Mouse (Mus musculus) gastrocnemius, postnatal 14 days (tissue): ENCODE data around the gene Selenom. TPM values are rescaled to one million over a fixed set of nuclear protein-coding genes. Genes with fewer than 3 reads are reported as not detected.

Source experiments
- DNase-seq: peaks from one replicate; pipeline ENCODE4 v3.0.0; 2021; ENCODE audit warnings: mixed read lengths
- intact Hi-C: fragments of 180-260 bp; cut with DNase I; formaldehyde crosslinking; loops from one replicate; pipeline ENCODE4 v1.15.1; 2025; ENCODE audit warnings: low total_unique reads
- total RNA-seq, 2 experiments: library from RNA; stranded (reverse); gene quantifications; 2 replicates each; pipeline ENCODE4 v1.2.3; 2021

The Selenom gene
- total RNA-seq, 2 experiments from 2014 or later, result 27.5 to 38.5 TPM

GRCm38 (mm10) chr11:3541932-3542331 is 27.4 kb downstream of the Selenom start:
- intact Hi-C loops, result no loop called here

GRCm38 (mm10) chr11:3543001-3543400 is 28.5 kb downstream of the Selenom start:
- intact Hi-C loops, result no loop called here
- DNase-seq, result peak; percentile 91

More at GRCm38 (mm10) chr11:3541932-3542331, 27.4 kb downstream of the Selenom start:
- DNase-seq, result no peak

- DNase-seq, result no peak
- intact Hi-C loops, result no loop called here
Observed at GRCm38 (mm10) chr11:3544409-3544808, 29.9 kb downstream of the Selenom start.

GRCm38 (mm10) chr11:3545531-3546241 is 31.2 kb downstream of the Selenom start:
- no peak for DNase-seq
- intact Hi-C loops, result no loop called here

- DNase-seq, result no peak
- intact Hi-C loops, result no loop called here
Observed at GRCm38 (mm10) chr11:3546242-3546562, 31.7 kb downstream of the Selenom start.

- intact Hi-C loops, result no loop called here
- DNase-seq, result no peak
Observed at GRCm38 (mm10) chr11:3547047-3547446, 32.6 kb downstream of the Selenom start.

GRCm38 (mm10) chr11:3547969-3548368 is 33.5 kb downstream of the Selenom start:
- intact Hi-C loops, result no loop called here
- DNase-seq, result no peak

- intact Hi-C loops, result no loop called here
- no peak for DNase-seq
Observed at GRCm38 (mm10) chr11:3548564-3549295, 34.2 kb downstream of the Selenom start.

GRCm38 (mm10) chr11:3549791-3550190 is 35.3 kb downstream of the Selenom start:
- no peak for DNase-seq
- intact Hi-C loops, result no loop called here

- DNase-seq, result no peak
- intact Hi-C loops, result no loop called here
Observed at GRCm38 (mm10) chr11:3554976-3555375, 40.5 kb downstream of the Selenom start.

GRCm38 (mm10) chr11:3557852-3558251 is 43.4 kb downstream of the Selenom start:
- intact Hi-C loops, result no loop called here
- DNase-seq, result no peak

GRCm38 (mm10) chr11:3560202-3560601 is 45.7 kb downstream of the Selenom start:
- intact Hi-C loops, result no loop called here
- DNase-seq, result no peak

- intact Hi-C loops, result no loop called here
- no peak for DNase-seq
Observed at GRCm38 (mm10) chr11:3563853-3564252, 49.4 kb downstream of the Selenom start.

- no peak for DNase-seq
- intact Hi-C loops, result no loop called here
Observed at GRCm38 (mm10) chr11:3564451-3564850, 50.0 kb downstream of the Selenom start.

GRCm38 (mm10) chr11:3566018-3566417 is 51.5 kb downstream of the Selenom start:
- intact Hi-C loops, result no loop called here

More at GRCm38 (mm10) chr11:3566018-3566417, 51.5 kb downstream of the Selenom start:
- no peak for DNase-seq

Other genes with a start within 250 kb of the Selenom start
- gene Drg1, start 248.3 kb upstream of the Selenom start, total RNA-seq, result 10 to 100 TPM; 38.9 to 40.4 TPM
- gene Patz1, start 225.8 kb upstream of the Selenom start, total RNA-seq, result 10 to 100 TPM; 11.8 to 12.8 TPM
- gene Pik3ip1, start 184.3 kb upstream of the Selenom start, total RNA-seq, result 10 to 100 TPM; 10.4 to 13.0 TPM
- gene Limk2, start 105.5 kb upstream of the Selenom start, total RNA-seq, result 10 to 100 TPM; 13.2 to 13.6 TPM
- gene Rnf185, start 62.3 kb upstream of the Selenom start, total RNA-seq, result 10 to 100 TPM; 16.5 to 17.2 TPM
- gene Pla2g3, start 26.4 kb upstream of the Selenom start, total RNA-seq, result under 1 TPM in 1 of 2 experiments, not detected in 1; 0.09 TPM
- 1 to 10 TPM; 1.9 to 2.9 TPM for gene Inpp5j, start 9.9 kb upstream of the Selenom start, total RNA-seq
- gene Smtn, start 25.9 kb downstream of the Selenom start, total RNA-seq, result 100 to 1,000 TPM in 1 of 2 experiments, 10 to 100 TPM in 1; 96.8 to 123 TPM
- 10 to 100 TPM; 17.4 to 17.5 TPM for gene Morc2a, start 134.5 kb downstream of the Selenom start, total RNA-seq